Mouse (Mus musculus): ENCODE measurements around the gene Casz1.

Casz1 gene

DNA sequence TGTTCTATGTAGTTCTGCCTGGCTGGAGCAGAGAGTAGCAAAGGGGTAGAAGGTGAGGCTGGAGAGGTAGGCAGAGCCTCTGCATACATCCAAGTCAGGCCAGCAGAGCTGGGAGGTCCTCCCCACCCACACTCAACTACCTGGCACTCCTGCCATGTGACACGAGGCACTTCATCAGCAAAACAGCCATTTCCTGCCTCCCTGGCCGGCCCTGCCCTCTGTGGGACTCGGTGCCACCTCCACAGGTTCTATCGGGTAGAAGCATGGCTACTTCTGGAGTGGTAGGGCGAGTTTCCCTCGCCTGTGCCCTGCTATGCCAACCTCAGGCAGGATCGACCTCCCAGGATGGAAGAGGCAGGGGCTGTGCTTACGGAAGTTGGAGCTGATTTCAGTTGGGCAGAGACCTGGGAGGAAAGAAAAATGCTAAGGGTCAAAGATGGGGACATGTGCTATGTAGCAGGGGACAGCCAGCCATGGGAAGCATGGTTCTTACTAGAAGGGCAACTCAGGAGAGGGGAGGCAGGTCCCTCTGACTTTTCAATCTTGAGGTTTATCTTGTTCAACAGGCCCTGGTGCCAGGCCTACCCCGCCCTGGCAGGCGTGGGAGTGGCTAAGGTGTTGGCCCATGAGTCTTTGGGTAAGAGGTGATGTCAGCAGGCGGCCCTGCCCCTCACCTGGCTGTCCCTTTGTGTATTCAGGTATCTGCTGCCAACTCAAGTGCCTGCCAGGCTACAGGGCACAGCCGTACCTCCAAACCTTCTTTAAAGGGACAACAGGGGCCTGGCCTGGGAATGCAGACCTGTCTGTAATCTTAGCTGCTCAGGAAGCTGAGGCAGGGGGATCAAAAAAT is 6.5 kb upstream of the Casz1 start:
- DNase-seq (ENCODE audit: low spot score), result no peak

DNA sequence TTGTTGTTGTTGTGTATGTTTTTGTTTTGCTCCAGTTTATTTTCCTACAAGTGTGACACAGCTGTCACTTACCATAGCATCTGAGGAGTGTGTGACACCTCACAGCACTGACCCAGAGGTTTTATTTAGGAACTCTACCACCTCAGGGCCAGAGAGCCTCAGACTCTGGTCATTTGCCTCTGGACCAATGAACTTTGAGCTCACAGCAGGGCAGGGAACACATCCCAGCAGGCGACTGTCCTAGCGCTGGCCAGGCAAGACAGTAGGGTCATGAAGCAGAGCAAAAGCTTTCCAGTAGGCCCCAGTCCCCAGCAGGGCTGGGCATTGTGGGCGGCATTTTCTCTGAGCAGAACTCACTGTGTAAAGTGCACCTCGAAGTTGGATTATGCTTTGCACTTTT is 1.2 kb upstream of the Casz1 start:
- no peak for DNase-seq (ENCODE audit: low spot score)

DNA sequence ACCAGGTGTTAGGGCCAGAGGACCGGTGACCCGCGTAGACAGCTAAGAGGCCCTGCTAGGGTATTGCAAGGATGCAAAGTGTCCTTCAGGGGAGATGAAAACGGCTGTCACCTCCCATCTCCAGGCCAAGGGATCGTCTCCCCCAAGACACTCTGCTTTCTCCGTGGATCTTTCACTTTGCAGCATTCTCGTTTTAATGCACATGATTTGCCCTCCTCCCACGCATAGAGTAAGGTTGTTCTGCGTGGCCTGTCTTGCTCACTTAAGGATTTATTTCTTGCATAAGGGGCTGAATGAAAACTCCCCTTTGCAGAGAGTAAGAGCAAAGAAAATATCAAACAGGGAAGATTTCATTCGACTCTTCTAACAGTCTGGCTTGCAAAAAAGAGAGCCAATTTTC is 593 bp upstream of the Casz1 start:
- DNase-seq (ENCODE audit: low spot score), result no peak

GRCm38 (mm10) chr4:148804780-148805160 is 541 bp downstream of the Casz1 start:
- no peak for DNase-seq (ENCODE audit: low spot score)

GRCm38 (mm10) chr4:148805161-148805810 is 1.1 kb downstream of the Casz1 start:
- no peak for DNase-seq (ENCODE audit: low spot score)

- DNase-seq (ENCODE audit: low spot score), result no peak
Measured at GRCm38 (mm10) chr4:148805811-148806747, 1.9 kb downstream of the Casz1 start.

DNA sequence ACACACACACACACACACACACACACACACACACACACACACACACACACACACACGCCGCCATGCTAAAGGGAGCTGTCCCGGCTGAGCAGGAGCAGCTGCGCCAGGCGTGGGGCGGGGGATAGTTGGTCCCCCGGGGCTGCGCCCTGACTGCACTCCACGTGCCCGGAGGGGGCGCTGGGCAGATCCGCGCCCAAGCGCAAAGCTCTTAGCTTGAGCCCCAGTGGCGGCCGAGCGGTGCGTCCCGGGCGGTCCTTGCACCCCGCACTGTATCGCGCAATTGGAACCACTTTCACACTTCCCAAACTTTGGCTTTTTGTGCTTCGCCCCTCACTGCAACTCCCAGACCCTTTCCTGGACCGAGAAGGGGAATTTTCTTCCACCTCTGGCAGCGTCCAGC is 2.6 kb downstream of the Casz1 start:
- DNase-seq (ENCODE audit: low spot score), result peak; percentile 68

GRCm38 (mm10) chr4:148807397-148807796 is 3.2 kb downstream of the Casz1 start:
- no peak for DNase-seq (ENCODE audit: low spot score)

GRCm38 (mm10) chr4:148808839-148809238 is 4.6 kb downstream of the Casz1 start:
- DNase-seq (ENCODE audit: low spot score), result peak; percentile 43

DNA sequence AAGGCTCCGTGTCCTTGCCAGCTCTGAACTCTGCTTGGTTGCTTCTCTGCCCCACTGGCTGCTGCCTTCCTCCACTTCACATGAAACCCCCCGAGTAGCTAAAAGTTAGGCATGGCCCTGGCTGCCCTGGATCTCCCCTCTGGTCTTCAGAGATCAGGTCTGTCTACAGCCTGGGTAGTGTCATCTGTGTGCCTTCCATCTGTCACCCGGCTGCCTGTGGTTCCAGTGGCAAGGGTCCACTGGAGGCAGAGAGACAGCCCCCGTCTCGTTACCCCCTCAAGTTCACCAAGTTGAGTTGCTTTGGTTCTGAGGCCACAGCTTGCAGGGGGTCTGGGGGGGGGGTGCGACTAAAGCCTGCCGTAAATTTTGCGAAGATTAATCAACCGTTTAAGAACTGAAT is 6.5 kb downstream of the Casz1 start:
- no peak for DNase-seq (ENCODE audit: low spot score)

GRCm38 (mm10) chr4:148811940-148812339 is 7.7 kb downstream of the Casz1 start:
- DNase-seq (ENCODE audit: low spot score), result peak; percentile 86

DNA sequence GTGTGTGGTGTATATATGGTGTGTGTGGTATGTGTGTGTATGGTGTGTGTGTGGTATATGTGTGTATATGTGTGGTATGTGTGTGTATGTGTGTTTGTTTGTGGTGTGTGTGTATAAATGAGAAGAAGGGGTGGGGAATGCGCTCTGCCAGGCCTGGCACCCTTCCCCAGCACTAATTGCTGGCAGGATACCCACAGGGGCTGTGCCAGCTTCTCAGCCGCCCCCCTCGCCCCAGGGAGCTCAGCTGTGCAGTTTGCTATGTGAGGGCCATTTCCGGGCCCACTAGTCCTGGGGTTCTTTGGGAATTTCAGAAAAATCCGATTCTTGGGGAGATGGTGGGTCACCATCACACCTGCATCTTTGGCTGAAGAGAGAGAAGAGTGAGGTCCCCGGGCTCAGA is 9.0 kb downstream of the Casz1 start:
- no peak for DNase-seq (ENCODE audit: low spot score)

GRCm38 (mm10) chr4:148816556-148816955 is 12.3 kb downstream of the Casz1 start:
- DNase-seq (ENCODE audit: low spot score), result no peak

DNA sequence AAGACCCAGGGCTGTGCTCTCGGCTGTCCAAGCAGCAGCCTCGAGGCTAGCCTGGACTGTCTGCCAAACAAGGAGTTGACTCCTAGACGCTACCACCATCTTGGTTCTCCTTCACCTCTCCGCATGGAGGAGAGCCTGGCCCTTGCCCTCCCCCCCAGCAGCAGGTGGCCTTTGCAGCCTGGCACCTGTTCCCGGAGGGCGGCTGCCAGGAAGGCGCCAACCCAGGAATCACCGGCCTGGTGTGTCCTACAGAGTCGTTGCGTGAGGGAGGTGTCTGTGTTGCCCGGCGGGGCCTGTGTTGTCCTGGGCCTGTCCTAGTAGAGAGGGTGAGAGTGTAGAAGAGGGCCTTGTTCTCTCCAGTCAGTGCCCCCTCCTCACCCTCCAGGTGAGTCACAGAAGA is 13.9 kb downstream of the Casz1 start:
- DNase-seq (ENCODE audit: low spot score), result no peak

- DNase-seq (ENCODE audit: low spot score), result no peak
Measured at GRCm38 (mm10) chr4:148820171-148820570, 15.9 kb downstream of the Casz1 start.

DNA sequence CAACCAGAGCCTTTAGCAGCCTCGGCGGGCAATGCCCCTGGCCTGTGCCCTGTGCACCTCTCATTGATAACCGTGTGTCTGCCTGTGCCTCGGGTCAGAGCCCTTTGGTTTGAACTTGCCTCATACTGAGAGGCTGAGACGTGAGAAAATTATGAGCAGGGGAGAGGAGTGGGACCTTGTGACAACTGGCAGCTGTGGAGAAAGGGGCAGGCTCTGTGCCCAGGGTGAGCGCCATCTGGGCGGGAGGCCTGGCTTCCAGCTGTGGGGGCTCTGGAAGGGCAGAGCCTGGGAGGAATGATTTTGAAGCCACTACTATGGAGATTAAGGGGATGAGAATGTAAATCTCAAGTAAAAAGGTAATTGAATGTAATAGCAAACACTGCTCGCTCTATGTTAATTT is 19.1 kb downstream of the Casz1 start:
- DNase-seq (ENCODE audit: low spot score), result no peak

DNA sequence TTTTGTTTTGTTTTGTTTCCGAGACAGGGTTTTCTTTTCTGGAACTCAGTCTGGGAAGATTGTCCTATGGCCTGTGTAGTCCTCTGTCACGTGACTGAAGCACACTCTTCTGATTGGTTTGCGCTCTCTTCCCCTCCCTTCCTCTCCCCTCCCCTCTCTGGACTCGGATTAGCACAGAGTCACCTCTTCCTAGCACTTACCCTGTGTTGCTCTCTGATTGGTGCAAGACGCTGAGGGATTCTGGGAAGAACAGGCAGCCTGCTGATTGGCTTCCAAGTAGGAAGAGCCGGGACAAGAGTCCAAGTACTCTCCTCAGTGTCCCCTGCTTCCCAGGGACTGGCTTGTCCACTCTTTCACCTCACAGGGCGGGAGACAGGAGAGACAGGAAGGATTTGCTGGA is 26.1 kb downstream of the Casz1 start:
- DNase-seq (ENCODE audit: low spot score), result no peak

DNA sequence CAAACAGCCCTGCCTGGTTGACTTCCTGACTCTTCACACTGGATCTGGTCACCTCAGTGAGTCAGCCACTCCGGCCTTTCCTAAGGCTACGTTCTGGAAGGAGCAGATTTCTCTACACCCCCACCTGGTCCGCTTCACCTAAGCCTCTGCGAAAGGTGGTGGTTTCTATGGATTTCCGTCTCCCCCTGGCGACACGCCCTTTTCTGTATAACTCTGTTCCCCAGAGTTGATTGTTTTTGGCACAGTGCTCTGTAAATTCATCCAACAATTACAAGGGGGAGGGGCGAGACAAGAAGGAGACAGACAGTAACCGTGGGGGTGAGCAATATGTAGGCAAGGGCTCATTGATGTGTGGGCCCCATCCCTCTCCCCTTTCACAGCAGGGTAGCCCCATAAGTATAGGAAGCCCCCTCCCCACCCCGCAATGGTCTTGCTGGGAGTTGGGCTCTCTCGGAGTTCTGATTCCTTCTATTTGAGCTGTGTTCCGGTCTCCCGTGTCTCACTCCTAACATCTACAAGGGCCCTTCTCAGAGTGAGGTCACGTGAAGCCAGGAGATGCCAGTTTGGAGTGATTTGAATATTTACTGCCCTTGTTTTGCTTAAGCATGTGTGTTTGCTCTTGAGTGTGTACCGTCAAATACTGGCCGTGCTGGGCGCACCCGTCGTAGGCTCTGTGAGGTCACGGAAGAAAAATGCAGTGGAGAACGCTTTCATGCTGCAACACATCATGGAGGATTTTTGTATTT is 29.2 kb downstream of the Casz1 start:
- no peak for DNase-seq (ENCODE audit: low spot score)

GRCm38 (mm10) chr4:148836391-148836790 is 32.2 kb downstream of the Casz1 start:
- DNase-seq (ENCODE audit: low spot score), result no peak

DNA sequence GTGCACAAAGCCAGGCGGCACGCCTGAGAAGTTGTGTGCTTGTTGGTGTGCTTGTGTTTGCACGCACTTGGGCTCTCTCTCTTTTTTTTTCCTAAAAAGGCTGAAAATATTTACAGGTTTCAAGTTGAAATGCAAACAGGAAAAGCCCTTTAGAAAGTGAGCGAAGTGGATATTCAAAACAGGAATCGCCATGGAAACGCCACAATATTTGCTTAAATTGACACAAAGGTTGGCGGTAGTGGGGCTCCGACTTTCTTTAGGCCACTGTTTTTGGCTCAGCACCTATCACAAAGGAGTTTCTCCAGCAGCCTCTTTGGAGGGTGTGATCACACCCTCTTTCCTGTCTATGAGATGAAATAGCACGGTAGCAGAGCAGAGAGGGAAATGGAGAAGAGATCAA is 32.8 kb downstream of the Casz1 start:
- no peak for DNase-seq (ENCODE audit: low spot score)

GRCm38 (mm10) chr4:148837644-148838043 is 33.4 kb downstream of the Casz1 start:
- DNase-seq (ENCODE audit: low spot score), result no peak

DNA sequence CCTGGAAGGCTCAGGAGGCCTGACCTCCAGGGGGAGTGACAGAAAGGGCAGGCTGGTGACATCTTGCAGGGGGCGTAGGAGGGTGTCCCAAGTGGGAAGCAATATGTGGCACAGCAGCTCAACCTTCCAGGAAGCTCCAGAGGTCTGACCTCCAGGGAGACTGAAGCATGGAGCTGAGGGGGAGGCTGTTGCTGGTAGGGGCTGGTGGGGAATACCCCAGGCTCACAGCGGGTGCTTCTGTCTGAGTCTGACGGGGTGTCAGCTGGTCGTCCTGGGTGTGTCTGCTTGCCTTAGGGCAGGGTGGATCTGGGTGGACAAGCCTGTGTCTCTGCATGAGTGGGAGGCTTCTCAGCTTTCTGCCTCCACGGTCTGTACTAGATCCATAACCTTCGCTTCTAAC is 38.1 kb downstream of the Casz1 start:
- DNase-seq (ENCODE audit: low spot score), result peak; percentile 36

Data from MN1 (cell line).